Mouse (Mus musculus): ENCODE measurements at regions not wholly inside any gene's neighbourhood (a gene's known extent, or its start where the extent isn't known, plus 50 kb on each side); places are given as distances from the start of the nearest gene placed in this dataset.

- TF ChIP-seq CTCF (IDR thresholded peaks at IDR 0.05; ENCODE audit: low read depth, low read length) (no peak), POLR2A (IDR thresholded peaks at IDR 0.05; ENCODE audit: insufficient read depth, low read length) (no peak)
These were observed 67.7 kb upstream of the Bcl6 start for GRCm38 (mm10) chr16:24056123-24056884.

Measured in ES-Bruce4 (cell line).